Mouse (Mus musculus): ENCODE measurements around the gene Extl2. TPM values are rescaled to one million over a fixed set of nuclear protein-coding genes. Genes with fewer than 3 reads are reported as not detected.

Extl2 gene
- 10 to 100 TPM; 11.8 to 13.8 TPM for total RNA-seq (2021)
- long read RNA-seq, experiment 1, transcript Extl2-203 (5 exons, 2,840 nt) = minor isoform, 6 of 22 reads
- long read RNA-seq, experiment 1, transcript Extl2-201 (5 exons, 3,000 nt) = major isoform, 14 of 22 reads
- long read RNA-seq, experiment 1, partial matches to known transcripts = 0 of 22 reads
- long read RNA-seq, experiment 1, other reads (novel, unspliced or antisense) = 2 of 22 reads
- long read RNA-seq, experiment 2, transcript Extl2-201 (5 exons, 3,000 nt) = major isoform, 21 of 27 reads
- long read RNA-seq, experiment 2, transcript Extl2-203 (5 exons, 2,840 nt) = minor isoform, 5 of 27 reads
- long read RNA-seq, experiment 2, partial matches to known transcripts = 0 of 27 reads
- long read RNA-seq, experiment 2, other reads (novel, unspliced or antisense) = 1 of 27 reads

GRCm38 (mm10) chr3:116006978-116007940 lies at the start of gene Extl2, which contains the start of gene Slc30a7:
Extl2 (plus strand) TSS chr3:116007462.
Slc30a7 (minus strand) TSS chr3:116007406.
- intact Hi-C loops (cut with DNase I; ENCODE audit: low total_unique reads) = no loop called here

GRCm38 (mm10) chr3:115961311-115962027 lies 45.8 kb upstream of the Extl2 start:
- intact Hi-C loops (cut with DNase I; ENCODE audit: low total_unique reads) = no loop called here

More at GRCm38 (mm10) chr3:116006978-116007940, at the start of gene Extl2, which contains the start of gene Slc30a7:
- peak; percentile 88 for DNase-seq

GRCm38 (mm10) chr3:115962028-115962415 lies 45.2 kb upstream of the Extl2 start:
- DNase-seq = no peak
- intact Hi-C loops (cut with DNase I; ENCODE audit: low total_unique reads) = no loop called here

More at GRCm38 (mm10) chr3:115961311-115962027, 45.8 kb upstream of the Extl2 start:
- DNase-seq = no peak

GRCm38 (mm10) chr3:115963597-115963996 lies 43.7 kb upstream of the Extl2 start:
- no peak for DNase-seq
- intact Hi-C loops (cut with DNase I; ENCODE audit: low total_unique reads) = no loop called here

GRCm38 (mm10) chr3:115964071-115964470 lies 43.2 kb upstream of the Extl2 start:
- intact Hi-C loops (cut with DNase I; ENCODE audit: low total_unique reads) = no loop called here
- DNase-seq = no peak

- peak; percentile 74 for DNase-seq
- intact Hi-C loops (cut with DNase I; ENCODE audit: low total_unique reads) = no loop called here
Observed at GRCm38 (mm10) chr3:115968745-115969530, 38.3 kb upstream of the Extl2 start.

- intact Hi-C loops (cut with DNase I; ENCODE audit: low total_unique reads) = loop anchor here (10.0 kb wide), 1 partner anchor 256 kb away; the partner anchor contains the start of gene S1pr1
- no peak for DNase-seq
Observed at GRCm38 (mm10) chr3:115971045-115971785, 36.0 kb upstream of the Extl2 start.

GRCm38 (mm10) chr3:115971891-115972646 lies 35.2 kb upstream of the Extl2 start:
- no peak for DNase-seq
- intact Hi-C loops (cut with DNase I; ENCODE audit: low total_unique reads) = loop anchor here (10.0 kb wide), 1 partner anchor 257 kb away; the partner anchor contains the start of gene S1pr1

- no peak for DNase-seq
- intact Hi-C loops (cut with DNase I; ENCODE audit: low total_unique reads) = loop anchor here (10.0 kb wide), 1 partner anchor 259 kb away; the partner anchor contains the start of gene S1pr1
Observed at GRCm38 (mm10) chr3:115974228-115974627, 33.0 kb upstream of the Extl2 start.

- intact Hi-C loops (cut with DNase I; ENCODE audit: low total_unique reads) = loop anchor here (5.0 to 10.0 kb wide), 3 partner anchors 38 to 313 kb away; partner anchors contain the start of gene S1pr1
- DNase-seq = no peak
Observed at GRCm38 (mm10) chr3:115974995-115975394, 32.3 kb upstream of the Extl2 start.

GRCm38 (mm10) chr3:115979000-115979399 lies 28.3 kb upstream of the Extl2 start:
- no peak for DNase-seq
- intact Hi-C loops (cut with DNase I; ENCODE audit: low total_unique reads) = loop anchor here (5.0 to 10.0 kb wide), 3 partner anchors 42 to 317 kb away; partner anchors contain the start of gene S1pr1

GRCm38 (mm10) chr3:115983217-115983616 lies 24.0 kb upstream of the Extl2 start:
- no peak for DNase-seq
- intact Hi-C loops (cut with DNase I; ENCODE audit: low total_unique reads) = no loop called here

- intact Hi-C loops (cut with DNase I; ENCODE audit: low total_unique reads) = no loop called here
- no peak for DNase-seq
Observed at GRCm38 (mm10) chr3:115984653-115985052, 22.6 kb upstream of the Extl2 start.

GRCm38 (mm10) chr3:115985183-115985892 lies 21.9 kb upstream of the Extl2 start:
- intact Hi-C loops (cut with DNase I; ENCODE audit: low total_unique reads) = no loop called here
- DNase-seq = peak; percentile 16

- intact Hi-C loops (cut with DNase I; ENCODE audit: low total_unique reads) = no loop called here
- no peak for DNase-seq
Observed at GRCm38 (mm10) chr3:115992103-115992502, 15.2 kb upstream of the Extl2 start.

- DNase-seq = no peak
- intact Hi-C loops (cut with DNase I; ENCODE audit: low total_unique reads) = no loop called here
Observed at GRCm38 (mm10) chr3:115992588-115992987, 14.7 kb upstream of the Extl2 start.

All from gastrocnemius, postnatal 14 days (tissue).